In genomic region chr9:27176154-27176553, GRCm38 (mm10) we compare ENCODE assay signal across 9 mouse cellular contexts. TPM values are rescaled to one million over a fixed set of nuclear protein-coding genes. Genes with fewer than 3 reads are reported as not detected.
DNase-seq lines count a peak whose midpoint lies in the region; ATAC-seq and TF ChIP-seq lines count a peak whose summit lies in the region.
"Had no signal": no experiment of that assay in that cellular context is flagged by ENCODE, and none has a peak within 500 bp of the region (broad histone marks: within the 10 kb centered on the region; RNA-seq: fewer than 3 reads in every experiment).

No protein-coding gene starts in this region.

- H3K27ac ChIP-seq in spleen, adult 2 months (ENCODE audit: insufficient read depth, low read length): no peak overlapping the region
- H3K27ac ChIP-seq in gastrocnemius, adult 2 months: 0 out of 2 replicates have a peak overlapping the region, but pooled peaks have one; percentile 35
- H3K27ac ChIP-seq in left cerebral cortex, adult 2 months: peak overlapping the region; percentile 79
- no peak overlapping the region for H3K27ac ChIP-seq in midbrain, embryonic 13.5 days

- H3K9me3 ChIP-seq in midbrain, embryonic 13.5 days: no peaks in the 10 kb centered on the region

- ATAC-seq in midbrain, embryonic 13.5 days: 0 out of 2 replicates have a peak, but pooled peaks have one; percentile 57

- H3K27me3 ChIP-seq in spleen, adult 2 months (ENCODE audit: control insufficient read depth, insufficient read depth, low read length): no peaks in the 10 kb centered on the region
- H3K27me3 ChIP-seq in midbrain, embryonic 13.5 days: peaks cover 13% of the 10 kb centered on the region; the same call in 1 of the 2 replicates

- no peak overlapping the region for H3K4me3 ChIP-seq in spleen, adult 2 months (ENCODE audit: extremely low read depth, insufficient read depth, insufficient read length)
- H3K4me3 ChIP-seq in gastrocnemius, adult 2 months: no peak overlapping the region
- H3K4me3 ChIP-seq in left cerebral cortex, adult 2 months: no peak overlapping the region
- no peak overlapping the region for H3K4me3 ChIP-seq in midbrain, embryonic 13.5 days (replicated peaks)
- H3K4me3 ChIP-seq: myocyte had no signal

- no peak for TF ChIP-seq POLR2A in spleen, adult 2 months (IDR thresholded peaks at IDR 0.05; ENCODE audit: low read depth, low read length)

- TF ChIP-seq CTCF in spleen, adult 2 months (IDR thresholded peaks at IDR 0.05; ENCODE audit: extremely low read depth, insufficient read depth, insufficient read length, insufficient replicate concordance): peak; percentile 9; the same call in 1 of the 2 replicates
- peak; percentile 92 for TF ChIP-seq CTCF in gastrocnemius, adult 2 months (IDR thresholded peaks at IDR 0.05)
- TF ChIP-seq CTCF in left cerebral cortex, adult 2 months (IDR thresholded peaks at IDR 0.05): peak; percentile 93

- H3K4me1 ChIP-seq in spleen, adult 2 months (ENCODE audit: control insufficient read depth, insufficient read depth, insufficient read length): no peaks in the 10 kb centered on the region
- peaks cover 11% of the 10 kb centered on the region for H3K4me1 ChIP-seq in midbrain, embryonic 13.5 days (replicated peaks)

- DNase-seq in spleen, adult 2 months (ENCODE audit: low read depth in 1 of 2, low spot score in 2 of 2): no peak
- no peak for DNase-seq in spleen, postnatal 4 days (ENCODE audit: low spot score in 2 of 2)
- DNase-seq in cerebellum, adult 9-10 months: peak; percentile 87
- DNase-seq in gastrocnemius, adult 2 months: peak; percentile 44
- peak; percentile 36 for DNase-seq in induced T-regulatory cell, adult 2 months (ENCODE audit: low read depth)
- peak; percentile 60 to 62 for DNase-seq in left cerebral cortex, adult 2 months (ENCODE audit: extremely low spot score in 1 of 2, low spot score in 2 of 2)
- DNase-seq in testis, postnatal 14 days (ENCODE audit: low spot score): peak; percentile 42

- H3K9ac ChIP-seq in midbrain, embryonic 13.5 days (replicated peaks): no peak overlapping the region

- H3K4me2 ChIP-seq in midbrain, embryonic 13.5 days (replicated peaks): no peak overlapping the region

- WGBS in spleen, adult 2 months: 34% methylated on average over 2 of the region's 2 CpGs
- 8% methylated on average over 2 of the region's 2 CpGs for WGBS in midbrain, embryonic 13.5 days

- H3K36me3 ChIP-seq in spleen, adult 2 months (ENCODE audit: control insufficient read depth, insufficient read depth, low read length): no peaks in the 10 kb centered on the region
- H3K36me3 ChIP-seq in midbrain, embryonic 13.5 days: no peaks in the 10 kb centered on the region

- intact Hi-C loops in gastrocnemius, adult 2 months (cut with DNase I): loop anchor here (1.0 kb wide), 2 partner anchors 42 to 70 kb away; no protein-coding TSS in a partner anchor
- intact Hi-C loops in left cerebral cortex, adult 2 months (cut with DNase I): loop anchor here (1.0 to 5.0 kb wide), 2 partner anchors 54 to 70 kb away; no protein-coding TSS in a partner anchor

RNA-seq across cellular contexts. Expression of gene Jam3, which starts 20.9 kb away (rescaled TPM):
- polyA plus RNA-seq in spleen, adult 2 months (2012; rRNA removed): 5.9 and 6.4 TPM in 2 replicates
- 10 to 100 TPM in 1 of 2 experiments, 1 to 10 TPM in 1; 5.5 to 11.4 TPM for total RNA-seq in gastrocnemius, adult 2 months (2021)
- 10 to 100 TPM; 32.6 TPM for total RNA-seq in left cerebral cortex, adult 2 months (2021)
- 99.8 and 103 TPM in 2 replicates for polyA plus RNA-seq in midbrain, embryonic 13.5 days (2015; fragmentation: Nextera tagmentation; extraction: Ambion mirVana)

Comparison
In these comparisons a context has a peak if more than half of its experiments do, and no peak if none do; other contexts are left out.
1. DNase-seq: peak in cerebellum, adult 9-10 months (single experiment), gastrocnemius, adult 2 months (single experiment), induced T-regulatory cell, adult 2 months (single experiment), left cerebral cortex, adult 2 months (2 of 2) and testis, postnatal 14 days (single experiment); none in spleen, adult 2 months (0 of 2) and spleen, postnatal 4 days (0 of 2).
2. H3K27ac ChIP-seq: peak in gastrocnemius, adult 2 months (single experiment) and left cerebral cortex, adult 2 months (single experiment); none in spleen, adult 2 months (single experiment) and midbrain, embryonic 13.5 days (single experiment).
3. CTCF ChIP-seq: peak in every context shown above with its lines; median percentile 93 in left cerebral cortex, adult 2 months; 92 in gastrocnemius, adult 2 months; 9 in spleen, adult 2 months.